Mouse (Mus musculus) spleen, adult 2 months (tissue): ENCODE measurements around the gene Lrrc42.

Source experiments
- CTCF ChIP-seq: fragments of 200-500 bp; IDR thresholded peaks from 2 replicates; pipeline ENCODE4 v1.5.1; 2011; ENCODE audit warnings: mild to moderate bottlenecking, inconsistent platforms; ENCODE audit not compliant: insufficient read depth, insufficient read length, insufficient replicate concordance; ENCODE audit errors: extremely low read depth
- POLR2A ChIP-seq: fragments of 200-500 bp; IDR thresholded peaks from 2 replicates; pipeline ENCODE4 v1.6.1; 2011; ENCODE audit warnings: low read depth, low read length, inconsistent platforms

GRCm38 (mm10) chr4:107210483-107211097 is 42.7 kb downstream of the Lrrc42 start:
- TF ChIP-seq CTCF (no peak), POLR2A (no peak)
